Mouse (Mus musculus) adrenal gland, postnatal 4 days (tissue): Measurements from ENCODE around the gene Slc25a40. TPM values are rescaled to one million over a fixed set of nuclear protein-coding genes. Genes with fewer than 3 reads are reported as not detected.

ENCODE experiments used
- DNase-seq, 2 experiments: peaks; one replicate each; pipeline ENCODE4 v3.0.0; 2021 to 2022; ENCODE audit warnings: low spot score in 2 of 2, mixed read lengths in 2 of 2
- long read RNA-seq, 2 experiments: library from polyadenylated mRNA; stranded (forward); transcript quantifications; one replicate each; pipeline ENCODE4 v2.0.0; 2021
- total RNA-seq, 2 experiments: library from RNA; stranded (reverse); gene quantifications; 2 replicates each; pipeline ENCODE4 v1.2.3; 2021

Slc25a40 gene
- 10 to 100 TPM; 13.5 to 15.8 TPM for total RNA-seq
- long read RNA-seq, experiment 1, partial matches to known transcripts: 2 of 9 reads
- long read RNA-seq, experiment 1, other reads (novel, unspliced or antisense): 2 of 9 reads
- long read RNA-seq, experiment 2, transcript Slc25a40-201 (12 exons, 2,784 nt): major isoform, 9 of 18 reads
- long read RNA-seq, experiment 2, partial matches to known transcripts: 1 of 18 reads
- long read RNA-seq, experiment 2, other reads (novel, unspliced or antisense): 7 of 18 reads

DNA sequence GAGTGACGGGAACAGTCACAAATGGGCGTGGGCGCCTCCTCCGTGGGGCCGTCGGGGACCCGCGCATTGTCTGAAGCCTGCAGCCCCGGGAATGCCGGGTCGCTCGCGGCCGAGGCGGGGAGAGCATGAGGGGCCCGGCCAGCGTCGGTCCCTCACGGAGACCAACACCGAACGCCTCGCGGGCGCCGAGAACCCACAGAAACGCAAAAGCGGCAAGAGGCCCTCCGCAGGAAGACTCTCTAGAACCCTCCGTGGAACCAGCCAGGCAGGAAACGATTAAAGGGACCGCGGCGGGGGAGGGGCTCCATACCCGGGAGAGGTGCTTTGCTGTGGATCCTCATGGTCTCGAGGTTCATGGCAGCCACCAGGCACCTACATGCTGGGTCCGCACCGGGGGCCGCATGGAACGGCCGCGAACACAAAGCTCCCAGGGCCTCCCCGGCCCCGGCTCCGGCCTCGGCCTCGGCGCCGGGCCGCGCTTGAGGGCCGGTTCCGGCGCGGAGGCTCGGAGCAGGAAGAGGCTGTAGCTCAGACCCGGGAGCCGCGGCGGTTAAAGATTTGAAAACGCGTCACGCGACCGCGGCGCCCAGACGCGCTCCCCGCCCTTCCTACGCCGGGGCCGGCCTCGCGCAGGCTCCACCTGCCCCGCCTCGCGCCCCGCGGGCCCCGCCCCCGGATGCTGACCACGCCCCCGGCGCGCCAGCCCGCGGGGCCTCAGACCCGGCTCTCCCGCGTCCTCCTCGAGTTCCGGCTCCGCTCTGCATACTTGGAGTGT is at the start of gene Slc25a40, which contains the start of gene Dbf4:
Gene Slc25a40 (plus strand): TSS at position 694 of the 775 bp plus-strand sequence.
Gene Dbf4 (minus strand): TSS at position 560 of the 775 bp plus-strand sequence.
- DNase-seq: peak; percentile 84 to 87

DNA sequence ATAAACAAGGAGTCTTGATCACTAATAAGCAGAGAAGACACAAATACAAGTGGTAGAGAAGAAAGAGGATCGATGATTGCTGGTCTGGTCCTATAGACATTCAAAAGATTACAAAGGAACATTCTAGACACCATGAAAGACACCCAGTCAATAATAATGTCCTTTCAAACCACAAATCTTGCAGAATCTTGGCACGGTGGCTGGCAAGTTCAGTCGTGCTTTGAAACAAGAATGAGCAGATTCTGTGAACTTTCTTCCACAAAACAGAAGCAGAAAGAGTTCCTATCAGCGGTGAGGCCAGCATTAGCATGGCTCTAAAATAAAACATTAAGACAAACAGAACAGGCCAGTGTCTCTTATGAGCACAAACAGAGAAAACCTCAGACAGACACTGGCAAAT is 49.2 kb upstream of the Slc25a40 start:
- DNase-seq: no peak

- DNase-seq: no peak
These were observed 48.2 kb upstream of the Slc25a40 start for GRCm38 (mm10) chr5:8374297-8374906.

DNA sequence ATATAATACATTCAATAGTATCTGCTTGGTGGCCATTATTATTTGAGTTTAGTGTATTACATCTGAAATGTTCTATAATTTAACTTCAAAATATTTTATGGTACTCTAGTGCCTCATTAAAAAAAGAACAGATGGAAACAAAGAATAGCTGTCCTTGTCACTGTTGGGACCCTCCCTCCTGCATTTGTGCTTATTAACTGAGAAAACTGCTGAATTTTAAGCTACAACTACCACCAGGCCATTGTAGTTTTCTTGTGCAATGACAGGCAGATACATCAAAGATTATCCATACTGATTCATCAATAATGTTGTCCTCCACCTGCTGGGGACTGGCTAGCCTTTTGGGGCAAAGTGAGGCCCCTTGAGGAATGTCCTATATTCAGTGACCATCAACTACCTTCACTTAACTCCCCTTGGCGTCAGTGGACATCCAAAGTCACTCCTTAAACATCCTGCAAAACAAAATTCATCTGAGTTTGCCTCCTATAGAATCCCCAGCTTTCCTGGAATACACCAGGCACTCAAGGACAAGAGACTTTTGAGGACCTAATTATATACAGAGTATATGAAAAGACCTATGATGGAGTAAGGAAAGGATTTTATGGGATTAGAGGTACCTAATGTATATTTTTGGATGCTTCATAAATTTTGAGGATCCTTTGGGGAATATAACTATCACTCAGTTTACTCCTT is 28.6 kb upstream of the Slc25a40 start:
- no peak for DNase-seq

GRCm38 (mm10) chr5:8397587-8398249 is 24.9 kb upstream of the Slc25a40 start:
- no peak for DNase-seq

GRCm38 (mm10) chr5:8408746-8409145 is 13.9 kb upstream of the Slc25a40 start:
- no peak for DNase-seq

DNA sequence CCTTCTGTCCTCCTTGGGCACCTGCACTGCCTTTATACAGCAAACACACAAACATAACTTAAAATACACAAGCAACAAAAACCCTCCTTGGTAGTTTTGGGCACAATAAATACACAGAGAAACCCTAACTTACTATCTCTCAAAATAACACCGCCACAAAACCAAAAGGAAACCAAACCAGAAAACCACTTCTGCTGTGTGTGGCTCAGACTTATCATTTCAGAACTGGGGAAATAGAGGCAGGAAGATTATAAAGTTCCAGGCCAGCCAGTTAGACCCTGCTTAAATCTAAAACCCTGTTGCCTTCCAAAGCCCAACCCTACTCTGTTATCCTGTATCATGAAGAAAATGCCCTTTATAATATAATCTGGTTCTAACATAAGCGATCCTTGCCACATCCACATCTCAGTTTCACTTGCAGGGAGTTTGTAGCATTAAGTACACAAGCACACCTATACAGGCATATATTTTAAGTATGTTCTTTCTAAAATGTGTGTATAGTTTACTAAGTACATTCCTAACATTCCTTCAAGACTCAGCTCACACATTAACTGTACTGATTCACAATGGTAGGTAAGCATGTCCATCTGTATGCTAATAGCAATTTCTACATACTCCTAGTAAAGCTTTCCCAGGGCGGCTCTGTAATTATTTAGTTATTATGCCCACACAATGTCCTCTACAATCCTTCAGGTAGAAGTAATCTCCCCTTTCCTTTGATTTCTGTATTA is 5.8 kb upstream of the Slc25a40 start:
- DNase-seq: no peak

GRCm38 (mm10) chr5:8417443-8417842 is 5.2 kb upstream of the Slc25a40 start:
- DNase-seq: no peak

DNA sequence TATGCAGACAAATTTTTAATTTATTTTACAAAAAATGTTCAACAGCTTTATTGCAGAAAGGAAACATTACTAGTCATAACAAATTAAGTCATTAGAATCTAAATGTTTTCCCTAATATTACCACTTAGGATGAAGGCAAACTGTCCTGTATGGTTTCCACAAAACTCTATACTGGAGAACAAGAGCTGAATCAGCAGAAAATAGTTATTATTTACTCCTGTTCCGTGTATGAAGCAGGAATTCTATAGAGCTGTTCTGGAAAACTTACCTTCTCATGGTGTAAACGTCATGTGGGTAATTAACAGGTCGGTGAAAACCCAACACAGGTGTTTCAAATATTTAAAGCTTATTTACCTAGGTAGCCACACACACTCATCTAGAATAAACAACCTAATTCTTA is 1.2 kb upstream of the Slc25a40 start:
- no peak for DNase-seq

DNA sequence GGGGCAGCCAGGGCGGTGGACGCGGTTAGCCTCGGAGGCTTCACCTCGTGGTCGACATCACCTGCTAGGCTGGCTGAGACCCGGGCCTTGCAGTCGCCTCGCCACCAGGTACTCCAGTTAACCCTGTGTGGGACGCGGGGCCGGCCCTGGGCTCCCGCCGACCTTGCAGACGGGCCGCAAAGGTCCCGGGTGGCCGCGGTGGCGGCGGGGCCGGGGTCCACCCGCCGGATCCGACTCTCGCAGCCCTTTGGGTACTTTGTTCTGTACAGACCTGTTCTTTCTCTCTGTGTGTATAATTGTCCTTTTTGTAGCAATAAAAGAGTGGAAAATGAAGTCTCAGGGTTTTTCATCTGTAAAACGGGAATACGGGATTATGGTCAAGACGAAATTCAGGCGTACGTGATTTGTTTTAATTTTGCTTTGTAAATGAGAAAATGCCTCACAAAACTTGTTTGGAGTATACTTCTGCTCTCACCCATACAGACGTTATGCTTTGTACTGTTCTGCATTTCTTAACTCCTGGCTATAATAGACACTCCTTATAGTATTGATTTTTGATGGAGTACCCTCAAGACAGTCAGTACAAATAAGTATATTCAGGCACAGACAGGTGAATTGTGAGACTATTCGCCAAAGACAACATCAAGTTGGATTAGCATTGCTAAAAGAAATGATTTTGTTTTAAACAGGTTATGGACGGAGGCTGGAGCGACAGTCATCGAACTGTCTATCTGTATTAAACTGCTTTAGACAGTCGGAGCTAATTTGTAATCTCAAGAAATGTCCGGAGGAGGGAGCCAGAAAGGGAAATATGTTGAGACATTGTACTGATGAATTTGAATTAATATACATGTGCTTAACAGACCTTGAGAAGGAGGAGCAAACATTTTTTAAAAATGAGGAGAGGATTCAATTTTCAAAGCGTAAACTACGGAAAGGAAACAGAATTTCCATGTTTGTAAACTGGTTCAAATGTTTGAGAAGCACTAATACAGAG is 580 bp downstream of the Slc25a40 start:
- DNase-seq: no peak

DNA sequence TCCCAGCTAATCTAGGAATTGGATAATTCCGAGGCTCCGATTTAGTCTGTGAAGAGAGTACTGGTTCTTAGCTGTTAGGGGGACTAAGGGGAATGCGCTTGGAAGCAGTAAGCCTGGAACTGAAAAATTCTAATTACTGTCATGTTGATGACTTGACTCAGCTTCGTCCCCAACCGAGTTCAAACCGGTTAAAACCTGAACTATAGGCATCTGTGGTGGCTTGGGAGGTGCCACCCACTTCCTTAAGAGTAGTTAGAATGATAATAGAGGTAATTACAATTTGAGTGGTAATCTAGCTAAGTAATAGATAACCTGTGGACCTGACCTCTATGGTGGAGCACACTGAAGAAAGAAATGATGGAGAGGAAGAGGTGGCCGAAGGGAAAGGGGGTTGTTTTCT is 1.5 kb downstream of the Slc25a40 start:
- no peak for DNase-seq

DNA sequence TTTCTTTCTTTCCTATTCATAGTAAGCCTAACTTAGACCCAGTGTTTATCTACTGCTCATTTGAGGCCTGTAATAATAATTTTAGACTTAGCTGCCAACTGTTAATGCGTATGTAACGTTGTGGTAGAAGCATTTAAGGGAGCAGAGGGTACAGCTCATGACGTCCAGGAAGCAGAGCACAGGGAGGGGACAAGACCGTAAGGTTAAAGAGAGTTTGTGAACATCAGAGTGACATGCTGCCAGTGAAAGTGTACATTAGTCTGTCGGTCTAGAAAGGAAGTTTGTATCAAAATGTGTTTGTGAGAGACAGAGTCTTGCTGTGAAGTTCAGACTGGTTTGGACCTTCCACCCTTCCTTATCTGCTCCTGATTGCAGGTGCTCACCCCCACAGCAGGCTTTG is 3.2 kb downstream of the Slc25a40 start:
- no peak for DNase-seq

DNA sequence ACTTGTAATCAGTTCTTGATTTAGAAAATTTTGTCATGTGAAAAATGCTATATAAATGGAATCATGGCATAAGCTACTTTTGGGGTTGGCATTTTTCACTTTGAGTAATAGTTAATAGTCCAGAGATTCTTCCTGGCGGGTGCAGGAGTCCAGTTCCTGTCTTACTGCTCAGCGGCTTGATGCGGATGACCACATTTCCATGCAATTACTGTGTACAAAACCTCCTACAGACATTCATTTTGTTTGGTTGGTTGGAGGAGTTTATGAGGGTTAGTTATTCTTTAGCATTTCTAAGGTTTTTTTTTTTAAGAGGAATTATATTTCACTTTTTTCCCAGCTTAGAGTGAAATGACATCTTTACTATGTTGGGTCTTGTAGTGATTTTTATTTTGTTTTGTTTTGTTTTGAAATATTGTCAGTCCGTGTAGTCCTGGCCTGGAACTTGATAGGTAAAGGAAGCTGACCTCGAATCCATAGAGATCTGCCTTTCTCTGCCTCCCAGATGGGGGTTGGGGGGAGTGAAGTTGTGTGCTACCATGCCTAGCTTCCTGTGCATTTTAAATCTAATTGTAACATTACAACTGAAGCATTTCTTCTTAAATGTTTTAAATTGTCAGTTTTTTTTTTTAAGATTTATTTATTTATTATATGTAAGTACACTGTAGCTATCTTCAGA is 15.0 kb downstream of the Slc25a40 start:
- DNase-seq: no peak

DNA sequence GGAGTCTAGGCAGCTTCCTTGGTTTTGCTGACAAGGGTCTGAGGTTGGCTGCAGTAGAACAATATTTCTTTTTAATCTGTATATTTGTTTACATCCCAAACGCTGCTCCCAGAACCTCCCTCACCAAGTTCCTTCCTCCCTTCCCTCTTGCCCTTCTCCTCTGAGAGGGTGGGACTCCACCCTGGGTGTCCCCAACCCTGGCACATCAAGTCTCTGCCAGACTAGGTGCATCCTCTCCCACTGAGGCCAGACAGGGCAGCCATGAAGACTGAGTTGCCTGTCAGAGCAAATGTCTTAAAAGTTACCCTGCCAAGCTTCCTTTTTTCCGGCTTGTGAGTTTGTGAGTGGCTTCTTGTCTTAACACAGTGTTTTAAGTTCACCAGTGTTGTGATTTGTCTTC is 16.4 kb downstream of the Slc25a40 start:
- DNase-seq: no peak

DNA sequence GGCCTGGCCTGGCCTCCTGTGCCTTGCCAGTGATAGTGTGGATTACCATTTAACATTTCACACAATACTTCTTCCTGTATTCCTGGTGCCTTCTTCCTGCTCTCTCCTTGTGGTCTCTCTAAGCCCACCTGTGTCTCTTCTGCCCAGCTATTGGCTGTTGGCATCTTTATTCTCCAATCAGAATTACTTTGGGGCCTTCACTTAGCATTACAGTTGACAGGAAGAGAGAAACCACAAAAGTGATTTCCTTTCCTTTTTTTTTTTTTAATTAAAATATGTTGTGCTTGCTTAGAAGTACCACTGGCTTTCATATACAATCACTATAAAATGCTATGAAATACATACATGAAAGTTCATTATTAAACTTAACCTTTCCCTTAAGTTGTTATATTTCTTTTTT is 32.9 kb downstream of the Slc25a40 start:
- DNase-seq: no peak

DNA sequence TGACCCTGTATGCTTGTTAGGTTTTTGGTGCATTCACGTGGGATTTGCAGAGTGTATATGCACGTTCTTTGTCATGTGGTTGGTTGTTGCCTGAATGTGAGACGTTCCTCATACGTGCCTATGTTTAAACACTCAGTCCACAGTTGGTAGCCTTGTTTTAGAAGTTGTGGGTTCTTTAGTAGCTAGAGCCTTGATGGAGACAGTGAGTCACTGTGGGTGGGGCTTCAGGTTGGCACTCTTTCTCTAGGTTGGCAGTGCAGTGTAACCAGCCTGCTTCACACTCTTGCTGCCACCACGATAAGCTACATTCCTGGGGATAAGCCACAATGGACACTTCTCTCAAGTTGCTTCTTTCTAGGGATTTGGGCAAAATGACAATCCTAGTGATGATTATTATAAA is 33.9 kb downstream of the Slc25a40 start:
- no peak for DNase-seq

GRCm38 (mm10) chr5:8487989-8488700 is 65.5 kb downstream of the Slc25a40 start:
- no peak for DNase-seq

- no peak for DNase-seq
These were observed 66.1 kb downstream of the Slc25a40 start for GRCm38 (mm10) chr5:8488701-8489297.
